In the genomic region with DNA sequence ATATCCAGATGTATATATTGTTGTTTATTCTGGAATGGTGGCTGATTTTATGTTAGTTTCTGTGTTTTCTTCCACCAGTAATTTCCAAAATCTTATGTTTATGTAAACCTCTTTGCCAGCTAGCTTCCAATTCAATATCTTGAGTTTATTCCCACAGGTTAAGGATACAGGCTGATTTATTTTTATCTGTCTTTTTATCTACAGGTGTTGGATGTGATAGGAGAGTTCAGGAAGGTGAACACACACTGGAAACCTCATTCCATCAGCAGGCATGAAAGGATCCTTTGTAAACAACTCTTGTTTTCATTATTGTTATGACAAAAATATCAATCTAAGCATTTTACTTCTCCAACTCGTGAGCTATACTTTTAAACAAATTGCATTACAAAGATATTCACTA, we compare ENCODE assay signal across 35 mouse cellular contexts.
"Had no signal": no experiment of that assay in that cellular context is flagged by ENCODE, and none has a peak within 500 bp of the region (broad histone marks: within the 10 kb centered on the region; RNA-seq: fewer than 3 reads in every experiment).

No protein-coding gene starts in this region.

- DNase-seq: heart, postnatal 10 days; heart, postnatal 14 days; heart, postnatal 36 days; heart, postnatal 4 days; kidney, adult 11 months; kidney, adult 18-20 months; kidney, adult 2 months; kidney, adult 8-10 months; kidney, adult 9 months; kidney, postnatal 10 days; kidney, postnatal 14 days; kidney, postnatal 25 days; kidney, postnatal 36 days; kidney, postnatal 4 days; layer of hippocampus, adult 9-11 months; layer of hippocampus, postnatal 36 days had no signal

- H3K4me3 ChIP-seq: heart, embryonic 10.5 days; heart, embryonic 12.5 days; heart, embryonic 13.5 days; heart, embryonic 15.5 days; hindbrain, embryonic 10.5 days; hindbrain, embryonic 12.5 days; hindbrain, embryonic 13.5 days; hindbrain, embryonic 15.5 days; intestine, embryonic 15.5 days; kidney, embryonic 15.5 days; layer of hippocampus, adult 2 months had no signal

- H3K9me3 ChIP-seq: heart, embryonic 10.5 days; heart, embryonic 12.5 days; heart, embryonic 13.5 days; heart, embryonic 15.5 days; hindbrain, embryonic 10.5 days; hindbrain, embryonic 12.5 days; hindbrain, embryonic 13.5 days; hindbrain, embryonic 15.5 days; intestine, embryonic 15.5 days; kidney, embryonic 15.5 days had no signal

- H3K36me3 ChIP-seq: heart, embryonic 10.5 days; heart, embryonic 12.5 days; heart, embryonic 13.5 days; heart, embryonic 15.5 days; hindbrain, embryonic 10.5 days; hindbrain, embryonic 12.5 days; hindbrain, embryonic 13.5 days; hindbrain, embryonic 15.5 days; intestine, embryonic 15.5 days; kidney, embryonic 15.5 days had no signal

- ATAC-seq: hindbrain, embryonic 16.5 days; hindbrain, postnatal 0 days; inflammation-experienced regulatory T-cells, adult 6 months; intestine, embryonic 15.5 days; intestine, embryonic 16.5 days; intestine, postnatal 0 days had no signal

- H3K4me2 ChIP-seq: heart, embryonic 11.5 days; heart, embryonic 12.5 days; heart, embryonic 13.5 days; heart, embryonic 15.5 days; hindbrain, embryonic 12.5 days; hindbrain, embryonic 13.5 days; hindbrain, embryonic 14.5 days; hindbrain, embryonic 15.5 days; intestine, embryonic 15.5 days; kidney, embryonic 15.5 days had no signal

- H3K27ac ChIP-seq: heart, embryonic 10.5 days; heart, embryonic 13.5 days; heart, embryonic 15.5 days; hindbrain, embryonic 10.5 days; hindbrain, embryonic 12.5 days; hindbrain, embryonic 13.5 days; hindbrain, embryonic 14.5 days; hindbrain, embryonic 15.5 days; hindbrain, postnatal 0 days; intestine, embryonic 15.5 days; kidney, embryonic 15.5 days; kidney, postnatal 0 days; layer of hippocampus, adult 2 months had no signal

- H3K9ac ChIP-seq: heart, embryonic 12.5 days; heart, embryonic 13.5 days; heart, embryonic 15.5 days; hindbrain, embryonic 12.5 days; hindbrain, embryonic 13.5 days; hindbrain, embryonic 14.5 days; hindbrain, embryonic 15.5 days; intestine, embryonic 15.5 days; kidney, embryonic 15.5 days had no signal

- H3K27me3 ChIP-seq: heart, embryonic 12.5 days; heart, embryonic 13.5 days; heart, embryonic 15.5 days; hindbrain, embryonic 12.5 days; hindbrain, embryonic 13.5 days; hindbrain, embryonic 15.5 days; intestine, embryonic 15.5 days; kidney, embryonic 15.5 days had no signal

- H3K4me1 ChIP-seq: heart, embryonic 10.5 days; heart, embryonic 12.5 days; heart, embryonic 15.5 days; hindbrain, embryonic 10.5 days; hindbrain, embryonic 12.5 days; hindbrain, embryonic 13.5 days; hindbrain, embryonic 15.5 days; intestine, embryonic 15.5 days; kidney, embryonic 15.5 days had no signal
